Mouse (Mus musculus) ES-Bruce4 (cell line): ENCODE measurements around the gene Stxbp3.

Source experiments
- CTCF ChIP-seq: IDR thresholded peaks from one replicate; pipeline ENCODE4 v1.8.1; 2011; ENCODE audit warnings: low read depth, low read length
- EP300 ChIP-seq: IDR thresholded peaks from 2 replicates; pipeline ENCODE4 v1.6.1; 2011; ENCODE audit warnings: low read depth, low read length; ENCODE audit not compliant: insufficient read depth

DNA sequence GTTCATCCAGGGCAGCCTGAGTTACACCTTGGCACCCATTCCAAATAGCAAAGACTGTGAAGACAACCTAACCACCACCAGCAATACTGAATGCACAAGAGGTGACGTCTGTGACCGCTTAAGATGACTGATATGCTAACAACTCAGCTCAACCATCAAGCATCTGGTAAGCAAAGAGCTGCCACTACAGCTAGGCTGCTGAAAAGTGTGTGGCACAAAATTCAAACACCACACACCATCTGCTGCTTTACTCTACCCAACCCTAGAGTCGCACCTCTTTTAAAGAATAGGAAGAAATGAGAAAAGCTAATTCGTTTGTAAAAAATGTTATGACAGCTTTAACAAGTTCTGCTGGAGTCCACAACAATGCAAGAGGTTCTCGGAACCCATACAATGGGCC, 34.7 kb downstream of the Stxbp3 start:
- TF ChIP-seq CTCF (no peak), EP300 (no peak)
